Mouse (Mus musculus) myocyte (in vitro differentiated cells): ENCODE measurements at regions not wholly inside any gene's neighbourhood (a gene's known extent, or its start where the extent isn't known, plus 50 kb on each side); places are given as distances from the start of the nearest gene placed in this dataset.

ENCODE experiments used
- H3K27me3 ChIP-seq: one replicate; pipeline ENCODE4 v1.6.1; 2011; ENCODE audit not compliant: control insufficient read depth, insufficient read depth, insufficient read length
- H3K36me3 ChIP-seq: one replicate; pipeline ENCODE4 v1.6.1; 2011; ENCODE audit not compliant: control insufficient read depth, insufficient read depth
- H3K4me2 ChIP-seq: one replicate; pipeline ENCODE4 v1.6.1; 2011; ENCODE audit warnings: low read depth, control low read depth
- H3K4me3 ChIP-seq: one replicate; pipeline ENCODE4 v1.5.1; 2011; ENCODE audit warnings: mild to moderate bottlenecking, control low read depth, moderate library complexity
- H3K79me2 ChIP-seq: one replicate; pipeline ENCODE4 v1.6.1; 2011; ENCODE audit not compliant: control insufficient read depth, insufficient read depth
- H3ac ChIP-seq: one replicate; pipeline ENCODE4 v1.6.1; 2011; ENCODE audit not compliant: control insufficient read depth, insufficient read length
- CEBPB ChIP-seq: IDR thresholded peaks from 2 replicates; pipeline ENCODE4 v1.6.1; 2011; ENCODE audit warnings: mild to moderate bottlenecking, moderate library complexity; ENCODE audit not compliant: poor library complexity, insufficient read depth, severe bottlenecking
- E2F4 ChIP-seq: IDR thresholded peaks from one replicate; pipeline ENCODE4 v1.6.1; 2011; ENCODE audit warnings: mild to moderate bottlenecking, control low read depth, moderate library complexity; ENCODE audit not compliant: insufficient read depth
- MAX ChIP-seq: IDR thresholded peaks from one replicate; pipeline ENCODE4 v1.6.1; 2011; ENCODE audit warnings: low read depth, mild to moderate bottlenecking, control low read depth
- MYOD1 ChIP-seq, 3 experiments: IDR thresholded peaks; one replicate each; pipeline ENCODE4 v1.6.1; 2011; ENCODE audit warnings: control low read depth in 2 of 3, low read depth in 2 of 3, mild to moderate bottlenecking in 2 of 3, moderate library complexity in 1 of 3; ENCODE audit not compliant: insufficient read length in 2 of 3, control insufficient read depth in 1 of 3
- MYOG ChIP-seq, 3 experiments: IDR thresholded peaks; one replicate each; pipeline ENCODE4 v1.6.1; 2011; ENCODE audit warnings: control low read depth in 2 of 3, low read depth in 2 of 3, mild to moderate bottlenecking in 2 of 3; ENCODE audit not compliant: insufficient read length in 2 of 3, control insufficient read depth in 1 of 3, insufficient read depth in 1 of 3
- POLR2A ChIP-seq: IDR thresholded peaks from one replicate; pipeline ENCODE4 v1.6.1; 2011; ENCODE audit warnings: low read depth, mild to moderate bottlenecking, control low read depth, moderate library complexity; ENCODE audit not compliant: insufficient read length
- POLR2AphosphoS2 ChIP-seq: IDR thresholded peaks from one replicate; pipeline ENCODE4 v1.6.1; 2011; ENCODE audit warnings: low read depth, control low read depth; ENCODE audit not compliant: insufficient read length
- REST ChIP-seq: IDR thresholded peaks from one replicate; pipeline ENCODE4 v1.6.1; 2011; ENCODE audit warnings: mild to moderate bottlenecking, control low read depth, moderate library complexity; ENCODE audit not compliant: insufficient read depth, insufficient read length
- SRF ChIP-seq: IDR thresholded peaks from one replicate; pipeline ENCODE4 v1.6.1; 2011; ENCODE audit warnings: low read depth; ENCODE audit not compliant: control insufficient read depth, insufficient read length
- TCF12 ChIP-seq: IDR thresholded peaks from one replicate; pipeline ENCODE4 v1.6.1; 2011; ENCODE audit warnings: mild to moderate bottlenecking, control low read depth; ENCODE audit not compliant: poor library complexity, insufficient read depth, severe bottlenecking
- TCF3 ChIP-seq: IDR thresholded peaks from one replicate; pipeline ENCODE4 v1.6.1; 2011; ENCODE audit warnings: low read depth, control low read depth; ENCODE audit not compliant: insufficient read length
- USF1 ChIP-seq: IDR thresholded peaks from one replicate; pipeline ENCODE4 v1.6.1; 2011; ENCODE audit warnings: low read depth, mild to moderate bottlenecking, control low read depth, moderate library complexity

- Histone ChIP-seq H3K27me3 (no peaks in the 10 kb centered on the region), H3K36me3 (no peaks in the 10 kb centered on the region), H3ac (no peak overlapping the region), H3K4me2 (peak overlapping the region; percentile 59), H3K79me2 (no peaks in the 10 kb centered on the region), H3K4me3 (no peak overlapping the region)
- TF ChIP-seq MYOG (IDR thresholded peaks at IDR 0.05; ENCODE audit: control insufficient read depth in 1 of 3, insufficient read depth in 1 of 3, insufficient read length in 2 of 3, low read depth in 2 of 3) (no peak), POLR2A (no peak)
Observed at GRCm38 (mm10) chr1:144343299-144343698, 94.3 kb upstream of the Rgs1 start.

GRCm38 (mm10) chr1:144337572-144337971, 88.5 kb upstream of the Rgs1 start:
- Histone ChIP-seq H3K4me3 (no peak overlapping the region), H3K79me2 (no peaks in the 10 kb centered on the region), H3K36me3 (no peaks in the 10 kb centered on the region), H3K27me3 (no peaks in the 10 kb centered on the region), H3K4me2 (no peak overlapping the region), H3ac (no peak overlapping the region)
- no peak for TF ChIP-seq MYOG (IDR thresholded peaks at IDR 0.05; ENCODE audit: control insufficient read depth in 1 of 3, insufficient read depth in 1 of 3, insufficient read length in 2 of 3, low read depth in 2 of 3)
- no peak for TF ChIP-seq CEBPB
- no peak for TF ChIP-seq TCF12
- no peak for TF ChIP-seq MAX
- TF ChIP-seq POLR2AphosphoS2 = no peak
- TF ChIP-seq E2F4 = no peak
- no peak for TF ChIP-seq MYOD1 (IDR thresholded peaks at IDR 0.05; ENCODE audit: control insufficient read depth in 1 of 3, insufficient read length in 2 of 3, low read depth in 2 of 3)
- TF ChIP-seq REST = no peak
- TF ChIP-seq SRF = no peak
- no peak for TF ChIP-seq POLR2A
- no peak for TF ChIP-seq USF1
- TF ChIP-seq TCF3 = no peak

- no peak overlapping the region for H3ac ChIP-seq
- no peaks in the 10 kb centered on the region for H3K79me2 ChIP-seq
- no peak overlapping the region for H3K4me2 ChIP-seq
- H3K36me3 ChIP-seq = no peaks in the 10 kb centered on the region
- no peaks in the 10 kb centered on the region for H3K27me3 ChIP-seq
- H3K4me3 ChIP-seq = no peak overlapping the region
- TF ChIP-seq POLR2AphosphoS2 (no peak), E2F4 (no peak), USF1 (no peak), MYOG (IDR thresholded peaks at IDR 0.05; ENCODE audit: control insufficient read depth in 1 of 3, insufficient read depth in 1 of 3, insufficient read length in 2 of 3, low read depth in 2 of 3) (no peak)
Observed at GRCm38 (mm10) chr1:144330365-144331050, 81.5 kb upstream of the Rgs1 start.

GRCm38 (mm10) chr1:144319406-144319805, 70.4 kb upstream of the Rgs1 start:
- no peak overlapping the region for H3K4me2 ChIP-seq
- TF ChIP-seq TCF12 (no peak), MYOG (IDR thresholded peaks at IDR 0.05; ENCODE audit: control insufficient read depth in 1 of 3, insufficient read depth in 1 of 3, insufficient read length in 2 of 3, low read depth in 2 of 3) (no peak), MYOD1 (IDR thresholded peaks at IDR 0.05; ENCODE audit: control insufficient read depth in 1 of 3, insufficient read length in 2 of 3, low read depth in 2 of 3) (no peak), POLR2AphosphoS2 (no peak), USF1 (no peak), TCF3 (no peak), SRF (no peak), REST (no peak), E2F4 (no peak), MAX (no peak), POLR2A (no peak)
- H3K79me2 ChIP-seq = no peaks in the 10 kb centered on the region
- H3K4me3 ChIP-seq = no peak overlapping the region
- H3ac ChIP-seq = no peak overlapping the region
- no peaks in the 10 kb centered on the region for H3K36me3 ChIP-seq
- H3K27me3 ChIP-seq = no peaks in the 10 kb centered on the region

- no peak for TF ChIP-seq TCF3
- TF ChIP-seq TCF12 = no peak
- no peak for TF ChIP-seq MYOG (IDR thresholded peaks at IDR 0.05; ENCODE audit: control insufficient read depth in 1 of 3, insufficient read depth in 1 of 3, insufficient read length in 2 of 3, low read depth in 2 of 3)
- no peak for TF ChIP-seq USF1
- no peak for TF ChIP-seq E2F4
- TF ChIP-seq POLR2A = no peak
- TF ChIP-seq CEBPB = no peak
- no peak for TF ChIP-seq MAX
- TF ChIP-seq POLR2AphosphoS2 = no peak
- TF ChIP-seq REST = no peak
- TF ChIP-seq SRF = no peak
- TF ChIP-seq MYOD1 (IDR thresholded peaks at IDR 0.05; ENCODE audit: control insufficient read depth in 1 of 3, insufficient read length in 2 of 3, low read depth in 2 of 3) = no peak
- H3K4me2 ChIP-seq = no peak overlapping the region
- H3K36me3 ChIP-seq = no peaks in the 10 kb centered on the region
- no peak overlapping the region for H3K4me3 ChIP-seq
- no peaks in the 10 kb centered on the region for H3K79me2 ChIP-seq
- H3K27me3 ChIP-seq = no peaks in the 10 kb centered on the region
- no peak overlapping the region for H3ac ChIP-seq
Observed at GRCm38 (mm10) chr1:144318289-144318688, 69.2 kb upstream of the Rgs1 start.
